Mouse (Mus musculus) kidney, postnatal 14 days (tissue): ENCODE data around the gene Duox2.
"Not testable (repeated sequence)": the region's sequence is repeated elsewhere in the genome, so short reads cannot be mapped to it uniquely, and the experiment has no call there.

Experiments used
- DNase-seq: peaks from one replicate; pipeline ENCODE4 v3.0.0; 2022; ENCODE audit warnings: mixed read lengths

The Duox2 gene

GRCm38 (mm10) chr2:122298096-122298499, at the start of gene Duox2:
TSS of gene Duox2 (minus strand) at chr2:122298449.
- no peak for DNase-seq

- DNase-seq, result no peak
These were observed 49.0 kb upstream of the Duox2 start for GRCm38 (mm10) chr2:122347257-122347656.

- not testable (repeated sequence) for DNase-seq
These were observed 47.9 kb upstream of the Duox2 start for GRCm38 (mm10) chr2:122346164-122346563.

GRCm38 (mm10) chr2:122345106-122345893, 47.1 kb upstream of the Duox2 start:
- no peak for DNase-seq

GRCm38 (mm10) chr2:122337291-122337690, 39.0 kb upstream of the Duox2 start:
- DNase-seq, result no peak

GRCm38 (mm10) chr2:122334170-122334569, 35.9 kb upstream of the Duox2 start:
- DNase-seq, result no peak

- DNase-seq, result no peak
These were observed 34.0 kb upstream of the Duox2 start for GRCm38 (mm10) chr2:122332222-122332621.

GRCm38 (mm10) chr2:122330317-122330716, 32.1 kb upstream of the Duox2 start:
- DNase-seq, result not testable (repeated sequence)

- DNase-seq, result no peak
These were observed 29.7 kb upstream of the Duox2 start for GRCm38 (mm10) chr2:122327986-122328385.

- no peak for DNase-seq
These were observed 27.1 kb upstream of the Duox2 start for GRCm38 (mm10) chr2:122325361-122325760.

- DNase-seq, result no peak
These were observed 26.3 kb upstream of the Duox2 start for GRCm38 (mm10) chr2:122324586-122324985.

GRCm38 (mm10) chr2:122323960-122324359, 25.7 kb upstream of the Duox2 start:
- no peak for DNase-seq

GRCm38 (mm10) chr2:122317384-122317783, 19.1 kb upstream of the Duox2 start:
- DNase-seq, result no peak

- no peak for DNase-seq
These were observed 17.1 kb upstream of the Duox2 start, which contains the start of gene Duox1 for GRCm38 (mm10) chr2:122315372-122315771. TSS of gene Duox1 (plus strand) at chr2:122315672.

GRCm38 (mm10) chr2:122313536-122313935, 15.3 kb upstream of the Duox2 start, which contains the start of gene Duoxa1:
TSS of gene Duoxa1 (minus strand) at chr2:122313730.
- no peak for DNase-seq

GRCm38 (mm10) chr2:122312722-122313417, 14.6 kb upstream of the Duox2 start:
- DNase-seq, result peak; percentile 63

- no peak for DNase-seq
These were observed 13.3 kb upstream of the Duox2 start for GRCm38 (mm10) chr2:122311561-122311960.

- no peak for DNase-seq
These were observed 11.4 kb upstream of the Duox2 start for GRCm38 (mm10) chr2:122309647-122310046.

GRCm38 (mm10) chr2:122306184-122306583, 7.9 kb upstream of the Duox2 start:
- DNase-seq, result no peak

GRCm38 (mm10) chr2:122305097-122305892, 7.0 kb upstream of the Duox2 start:
- no peak for DNase-seq

- no peak for DNase-seq
These were observed 6.3 kb upstream of the Duox2 start for GRCm38 (mm10) chr2:122304544-122304943.

GRCm38 (mm10) chr2:122302574-122303241, 4.5 kb upstream of the Duox2 start:
- DNase-seq, result peak; percentile 73
